Mouse (Mus musculus) liver, postnatal 0 days (tissue): ENCODE measurements around the gene Nek6.

Experiments
- CTCF ChIP-seq: sonication (generic); IDR thresholded peaks from 2 replicates; pipeline ENCODE4 v1.5.1; 2016; ENCODE audit warnings: antibody characterized with exemption, low read depth
- EP300 ChIP-seq: IDR thresholded peaks from 2 replicates; pipeline ENCODE4 v1.6.1; 2016; ENCODE audit warnings: antibody characterized with exemption, low read depth, mild to moderate bottlenecking

- TF ChIP-seq CTCF (no peak), EP300 (no peak)
These were observed 23.6 kb downstream of the Nek6 start for GRCm38 (mm10) chr2:38535051-38535450.
